Mouse (Mus musculus) hindbrain, embryonic 14.5 days (tissue): Measurements from ENCODE around the gene Cox6b1. TPM values are rescaled to one million over a fixed set of nuclear protein-coding genes. Genes with fewer than 3 reads are reported as not detected.
A peak's percentile ranks its signal among the peaks of the same experiment; 100 is the strongest.

Source experiments
- ATAC-seq: fragments of 200-750 bp; cut with Nextera tagmentation; 2 replicates; pipeline ENCODE4 v1.8.0; 2017; ENCODE audit warnings: moderate number of reproducible peaks, mild to moderate bottlenecking, moderate TSS enrichment, moderate library complexity; ENCODE audit not compliant: low FRiP score
- DNase-seq: peaks from one replicate; pipeline ENCODE4 v3.0.0-alpha.2; 2015; ENCODE audit warnings: low spot score
- H3K27ac ChIP-seq: fragments of 300-500 bp; sonication (generic); 2 replicates; pipeline ENCODE4 v1.5.1; 2014; ENCODE audit warnings: mild to moderate bottlenecking, moderate library complexity
- H3K27me3 ChIP-seq: fragments of 300-500 bp; sonication (generic); 2 replicates; pipeline ENCODE4 v1.6.1; 2014; ENCODE audit warnings: mild to moderate bottlenecking, low read length, mixed read lengths; ENCODE audit not compliant: control insufficient read depth, insufficient read depth
- H3K36me3 ChIP-seq: fragments of 300-500 bp; sonication (generic); replicated peaks from 2 replicates; pipeline ENCODE4 v1.6.1; 2014; ENCODE audit not compliant: control insufficient read depth, insufficient read depth
- H3K4me1 ChIP-seq: fragments of 300-500 bp; sonication (generic); replicated peaks from 2 replicates; pipeline ENCODE4 v1.6.1; 2014; ENCODE audit warnings: antibody characterized with exemption, low read length, mixed read lengths; ENCODE audit not compliant: control insufficient read depth, insufficient read depth
- H3K4me2 ChIP-seq: fragments of 300-500 bp; sonication (generic); replicated peaks from 2 replicates; pipeline ENCODE4 v1.6.1; 2014; ENCODE audit warnings: mild to moderate bottlenecking, moderate library complexity
- H3K4me3 ChIP-seq: fragments of 300-500 bp; sonication (generic); replicated peaks from 2 replicates; pipeline ENCODE4 v1.5.1; 2014; ENCODE audit warnings: mild to moderate bottlenecking, low read length
- H3K9ac ChIP-seq: fragments of 300-500 bp; sonication (generic); 2 replicates; pipeline ENCODE4 v1.6.1; 2014
- H3K9me3 ChIP-seq: fragments of 300-500 bp; sonication (generic); 2 replicates; pipeline ENCODE4 v1.6.1; 2016; ENCODE audit warnings: low read length; ENCODE audit not compliant: control insufficient read depth
- WGBS: fragments of 180-500 bp; shearing (Covaris S2); extraction: QIAGEN DNeasy Blood & Tissue Kit; methylation state at CpG from one replicate; pipeline ENCODE4 v1.1.7; 2014; 5-methylcytosine and 5-hydroxymethylcytosine counted together
- polyA plus RNA-seq: library from polyadenylated mRNA; unstranded; fragments of >200 nt; fragmentation: Nextera tagmentation; extraction: Ambion mirVana; gene quantifications from 2 replicates; pipeline ENCODE4 v1.2.1, GENCODE M21; 2014

The Cox6b1 gene
- polyA plus RNA-seq, 1 experiment from 2014 or later: 1,299 TPM

GRCm38 (mm10) chr7:30599933-30600353 is 26.0 kb downstream of the Cox6b1 start:
- Histone ChIP-seq H3K9ac (no peak overlapping the region), H3K27ac (peak overlapping the region; percentile 39; the same call in 1 of the 2 replicates), H3K27me3 (no peaks in the 10 kb centered on the region), H3K4me3 (no peak overlapping the region), H3K9me3 (no peaks in the 10 kb centered on the region), H3K4me1 (peaks cover 8% of the 10 kb centered on the region; the same call in 1 of the 2 replicates), H3K36me3 (no peaks in the 10 kb centered on the region), H3K4me2 (peak overlapping the region; percentile 48)
- peak; percentile 92 for DNase-seq
- ATAC-seq: peak; percentile 98
- WGBS: 2% methylated on average over 16 of the region's 16 CpGs

GRCm38 (mm10) chr7:30598786-30599185 is 27.2 kb downstream of the Cox6b1 start, which contains the start of gene Zbtb32:
TSS of gene Zbtb32 (minus strand) at chr7:30598909.
- Histone ChIP-seq H3K27ac (peak within 1 kb of the TSS; percentile 39; the same call in 1 of the 2 replicates), H3K4me1 (peaks cover 8% of the 10 kb centered on the region; the same call in 1 of the 2 replicates), H3K4me3 (no peak within 1 kb of the TSS), H3K9me3 (no peaks in the 10 kb centered on the region), H3K9ac (no peak within 1 kb of the TSS), H3K36me3 (no peaks in the 10 kb centered on the region), H3K4me2 (peak within 1 kb of the TSS; percentile 48), H3K27me3 (no peaks in the 10 kb centered on the region)
- WGBS: 95% methylated on average over 12 of the region's 12 CpGs
- ATAC-seq: no peak
- no peak for DNase-seq

- DNase-seq (no peak), ATAC-seq (no peak)
- H3K9ac ChIP-seq: no peak overlapping the region
- no peak overlapping the region for H3K4me3 ChIP-seq
- no peaks in the 10 kb centered on the region for H3K27me3 ChIP-seq
- no peaks in the 10 kb centered on the region for H3K36me3 ChIP-seq
- H3K9me3 ChIP-seq: no peaks in the 10 kb centered on the region
- no peak overlapping the region for H3K27ac ChIP-seq
- peaks cover 8% of the 10 kb centered on the region; the same call in 1 of the 2 replicates for H3K4me1 ChIP-seq
- H3K4me2 ChIP-seq: no peak overlapping the region
- 81% methylated on average over 5 of the region's 5 CpGs for WGBS
Measured at GRCm38 (mm10) chr7:30596811-30597210, 29.1 kb downstream of the Cox6b1 start.

- Histone ChIP-seq H3K27ac (no peak overlapping the region), H3K9me3 (no peaks in the 10 kb centered on the region), H3K36me3 (no peaks in the 10 kb centered on the region), H3K4me2 (no peak overlapping the region), H3K4me3 (no peak overlapping the region), H3K4me1 (peaks cover 8% of the 10 kb centered on the region; the same call in 1 of the 2 replicates), H3K9ac (no peak overlapping the region), H3K27me3 (no peaks in the 10 kb centered on the region)
- 85% methylated on average over 5 of the region's 5 CpGs for WGBS
- DNase-seq: no peak
- ATAC-seq: no peak
Measured at GRCm38 (mm10) chr7:30596093-30596492, 29.9 kb downstream of the Cox6b1 start.

- Histone ChIP-seq H3K9me3 (no peaks in the 10 kb centered on the region), H3K4me1 (peaks cover 2% of the 10 kb centered on the region; the same call in 1 of the 2 replicates), H3K36me3 (no peaks in the 10 kb centered on the region), H3K27me3 (no peaks in the 10 kb centered on the region), H3K9ac (no peak overlapping the region), H3K4me3 (no peak overlapping the region), H3K4me2 (no peak overlapping the region), H3K27ac (no peak overlapping the region)
- 69% methylated on average over 4 of the region's 4 CpGs for WGBS
- DNase-seq (no peak), ATAC-seq (no peak)
Measured at GRCm38 (mm10) chr7:30594510-30595024, 31.4 kb downstream of the Cox6b1 start.

GRCm38 (mm10) chr7:30593579-30594509 is 32.1 kb downstream of the Cox6b1 start:
- whole genome bisulfite sequencing: 69% methylated on average over 10 of the region's 10 CpGs
- no peaks in the 10 kb centered on the region for H3K27me3 ChIP-seq
- DNase-seq (no peak), ATAC-seq (no peak)
- no peak overlapping the region for H3K9ac ChIP-seq
- no peak overlapping the region for H3K4me3 ChIP-seq
- no peak overlapping the region for H3K4me2 ChIP-seq
- H3K36me3 ChIP-seq: no peaks in the 10 kb centered on the region
- no peaks in the 10 kb centered on the region for H3K9me3 ChIP-seq
- no peaks in the 10 kb centered on the region; the same call in 1 of the 2 replicates for H3K4me1 ChIP-seq
- H3K27ac ChIP-seq: no peak overlapping the region

- no peaks in the 10 kb centered on the region for H3K27me3 ChIP-seq
- no peak overlapping the region for H3K27ac ChIP-seq
- no peak overlapping the region for H3K4me3 ChIP-seq
- 58% methylated on average over 5 of the region's 5 CpGs for WGBS
- ATAC-seq (no peak), DNase-seq (no peak)
- H3K9me3 ChIP-seq: no peaks in the 10 kb centered on the region
- H3K4me1 ChIP-seq: no peaks in the 10 kb centered on the region; the same call in 1 of the 2 replicates
- H3K4me2 ChIP-seq: no peak overlapping the region
- no peaks in the 10 kb centered on the region for H3K36me3 ChIP-seq
- no peak overlapping the region for H3K9ac ChIP-seq
Measured at GRCm38 (mm10) chr7:30592772-30593423, 33.1 kb downstream of the Cox6b1 start.

- Histone ChIP-seq H3K27me3 (no peaks in the 10 kb centered on the region), H3K4me1 (peaks cover 9% of the 10 kb centered on the region), H3K36me3 (peaks cover 3% of the 10 kb centered on the region; the same call in 1 of the 2 replicates), H3K4me3 (no peak overlapping the region), H3K27ac (no peak overlapping the region), H3K9me3 (no peaks in the 10 kb centered on the region), H3K4me2 (no peak overlapping the region), H3K9ac (no peak overlapping the region)
- ATAC-seq (no peak), DNase-seq (no peak)
- WGBS: 32% methylated on average over 4 of the region's 4 CpGs
Measured at GRCm38 (mm10) chr7:30591605-30591951, 34.4 kb downstream of the Cox6b1 start.
